Mouse (Mus musculus) liver, postnatal 0 days (tissue): ENCODE measurements around the gene Lad1.
A peak's percentile ranks its signal among the peaks of the same experiment; 100 is the strongest.

ENCODE experiments used
- CTCF ChIP-seq: sonication (generic); IDR thresholded peaks from 2 replicates; pipeline ENCODE4 v1.5.1; 2016; ENCODE audit warnings: antibody characterized with exemption, low read depth
- EP300 ChIP-seq: IDR thresholded peaks from 2 replicates; pipeline ENCODE4 v1.6.1; 2016; ENCODE audit warnings: antibody characterized with exemption, low read depth, mild to moderate bottlenecking

GRCm38 (mm10) chr1:135828918-135829317, 10.5 kb downstream of the Lad1 start:
- TF ChIP-seq CTCF (peak; percentile 84), EP300 (no peak)
